Mouse (Mus musculus) ES-E14 (cell line): Measurements from ENCODE around the gene Iqschfp.

Experiments used
- CHD2 ChIP-seq: IDR thresholded peaks from 2 replicates; pipeline ENCODE4 v1.6.1; 2014; ENCODE audit warnings: mild to moderate bottlenecking, low read depth, low read length, inconsistent platforms
- HCFC1 ChIP-seq: IDR thresholded peaks from 2 replicates; pipeline ENCODE4 v1.6.1; 2012; ENCODE audit warnings: low read length, inconsistent platforms, borderline replicate concordance; ENCODE audit not compliant: insufficient read depth
- MAFK ChIP-seq: IDR thresholded peaks from 2 replicates; pipeline ENCODE4 v1.6.1; 2014; ENCODE audit warnings: mild to moderate bottlenecking, low read depth, low read length, inconsistent platforms; ENCODE audit not compliant: insufficient read depth
- ZNF384 ChIP-seq: IDR thresholded peaks from 2 replicates; pipeline ENCODE4 v1.6.1; 2012; ENCODE audit warnings: low read depth, low read length, inconsistent platforms

DNA sequence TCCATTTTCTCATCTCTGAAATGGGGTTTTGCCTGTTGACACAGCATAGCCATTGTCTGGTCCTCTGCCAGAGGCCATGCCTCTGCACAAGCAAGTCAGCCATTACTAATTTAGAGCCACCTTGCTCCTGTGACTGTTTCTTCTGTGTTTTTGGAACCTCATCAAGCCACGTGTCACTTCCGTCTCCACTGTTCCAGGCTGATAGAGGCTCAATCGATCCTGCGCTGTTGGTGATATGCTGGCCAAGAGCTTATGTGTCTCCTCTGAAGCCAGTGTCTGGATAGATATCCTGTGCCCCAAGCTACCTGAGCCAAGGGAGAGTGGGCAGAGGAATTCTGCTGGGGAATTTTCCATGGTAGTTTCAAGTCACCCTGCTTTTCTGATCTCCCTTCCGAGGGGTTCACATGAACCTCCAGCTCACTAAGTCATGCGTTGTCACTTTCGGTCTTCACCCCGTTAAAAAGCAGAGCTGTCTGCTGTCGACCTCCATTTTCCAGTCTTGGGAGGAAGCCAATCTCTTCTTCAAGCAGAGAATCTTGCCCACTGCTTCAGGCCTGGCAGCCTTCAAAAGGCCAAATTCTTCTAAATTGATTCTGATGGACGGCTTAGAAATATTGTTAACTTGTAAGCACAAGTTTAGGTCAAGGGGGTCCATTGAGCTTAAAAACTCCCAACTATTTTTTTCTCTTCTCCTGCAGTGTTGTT lies 683.8 kb downstream of the Iqschfp start:
- TF ChIP-seq MAFK (no peak), ZNF384 (no peak), HCFC1 (no peak), CHD2 (no peak)
